Mouse (Mus musculus): ENCODE results near the gene Plxdc1. TPM values are rescaled to one million over a fixed set of nuclear protein-coding genes. Genes with fewer than 3 reads are reported as not detected.

The Plxdc1 gene
- polyA plus RNA-seq, 1 experiment: 0.02 TPM

GRCm38 (mm10) chr11:97928905-97929304 lies 57.3 kb downstream of the Plxdc1 start:
- no peaks in the 10 kb centered on the region for H3K27me3 ChIP-seq (ENCODE audit: control insufficient read depth)
- H3K4me3 ChIP-seq (replicated peaks): no peak overlapping the region
- H3K4me1 ChIP-seq (ENCODE audit: control insufficient read depth): no peaks in the 10 kb centered on the region
- TF ChIP-seq GATA1 (IDR thresholded peaks at IDR 0.05; ENCODE audit: low read length) (no peak), TAL1 (IDR thresholded peaks at IDR 0.05; ENCODE audit: low read length) (no peak)
- H3K9me3 ChIP-seq (ENCODE audit: control insufficient read depth, low read length): no peaks in the 10 kb centered on the region
- H3K36me3 ChIP-seq (ENCODE audit: control insufficient read depth): no peaks in the 10 kb centered on the region

DNA sequence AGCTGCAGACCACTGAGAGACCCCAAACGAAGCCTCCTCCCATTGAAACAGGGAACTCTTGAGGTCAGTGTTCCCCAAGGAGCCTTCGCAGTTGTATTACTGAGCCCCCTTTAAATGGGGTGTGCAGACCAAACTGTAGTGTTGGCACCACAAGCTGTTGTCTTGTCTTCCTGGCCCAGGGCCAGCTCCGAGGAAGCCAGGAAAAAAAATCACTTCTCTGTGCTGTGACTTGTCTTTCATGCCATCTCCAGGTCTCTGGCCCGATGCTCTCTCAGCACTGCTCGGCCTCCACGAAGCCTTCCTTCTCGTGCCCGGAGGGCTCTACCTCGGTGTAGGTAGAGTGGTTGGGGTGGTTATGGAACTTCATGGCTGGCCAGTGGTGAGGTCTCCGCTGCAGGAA lies 62.0 kb downstream of the Plxdc1 start:
- no peak for TF ChIP-seq TAL1 (IDR thresholded peaks at IDR 0.05; ENCODE audit: low read length)
- no peak for TF ChIP-seq GATA1 (IDR thresholded peaks at IDR 0.05; ENCODE audit: low read length)
- Histone ChIP-seq H3K4me1 (ENCODE audit: control insufficient read depth) (no peaks in the 10 kb centered on the region), H3K27me3 (ENCODE audit: control insufficient read depth) (no peaks in the 10 kb centered on the region), H3K36me3 (ENCODE audit: control insufficient read depth) (no peaks in the 10 kb centered on the region), H3K4me3 (replicated peaks) (no peak overlapping the region), H3K9me3 (ENCODE audit: control insufficient read depth, low read length) (no peaks in the 10 kb centered on the region)

DNA sequence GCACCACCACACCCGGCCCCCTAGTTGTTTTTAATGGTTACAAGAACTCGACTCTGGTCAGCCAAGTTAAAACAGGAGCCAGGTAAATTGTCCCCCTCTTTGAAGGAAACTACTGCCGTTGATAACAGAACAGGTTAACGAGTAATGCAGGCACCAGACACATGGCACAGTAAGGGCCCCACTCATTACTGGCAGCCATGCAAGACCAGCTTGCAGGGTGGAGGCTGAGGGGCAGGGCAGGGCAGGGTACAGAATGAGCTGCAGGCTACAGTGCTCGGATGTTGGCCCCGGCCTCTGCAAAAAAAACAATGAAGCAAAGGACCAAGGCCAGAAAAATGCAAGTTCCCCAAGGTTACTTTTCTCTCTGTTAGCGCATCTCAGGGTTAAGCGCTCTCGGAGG lies 62.6 kb downstream of the Plxdc1 start:
- no peaks in the 10 kb centered on the region for H3K9me3 ChIP-seq (ENCODE audit: control insufficient read depth, low read length)
- H3K4me1 ChIP-seq (ENCODE audit: control insufficient read depth): no peaks in the 10 kb centered on the region
- TF ChIP-seq TAL1 (IDR thresholded peaks at IDR 0.05; ENCODE audit: low read length) (no peak), GATA1 (IDR thresholded peaks at IDR 0.05; ENCODE audit: low read length) (no peak)
- no peak overlapping the region for H3K4me3 ChIP-seq (replicated peaks)
- H3K36me3 ChIP-seq (ENCODE audit: control insufficient read depth): no peaks in the 10 kb centered on the region
- H3K27me3 ChIP-seq (ENCODE audit: control insufficient read depth): no peaks in the 10 kb centered on the region

GRCm38 (mm10) chr11:97915974-97916503 lies 70.2 kb downstream of the Plxdc1 start:
- TF ChIP-seq GATA1 (IDR thresholded peaks at IDR 0.05; ENCODE audit: low read length) (no peak), TAL1 (IDR thresholded peaks at IDR 0.05; ENCODE audit: low read length) (no peak)

DNA sequence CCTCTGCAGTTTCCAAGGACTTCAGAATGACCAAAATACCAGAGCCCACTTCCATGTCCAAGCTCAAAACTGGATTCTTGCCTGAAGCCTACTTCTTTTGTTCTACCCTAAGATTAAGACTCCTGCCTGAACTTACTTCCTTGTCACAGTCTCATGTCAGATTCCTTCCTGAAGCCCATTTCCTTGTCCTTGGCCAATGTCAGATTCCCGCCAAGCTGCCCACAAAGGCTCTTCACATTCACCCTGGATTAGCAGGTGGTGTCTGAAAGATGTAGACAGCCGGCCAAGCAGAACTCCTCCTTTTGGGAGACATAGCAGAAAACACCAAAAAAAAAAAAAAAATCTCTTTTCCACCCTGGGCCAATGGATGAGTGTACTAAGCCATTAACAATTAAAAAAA lies 70.8 kb downstream of the Plxdc1 start:
- TF ChIP-seq TAL1 (IDR thresholded peaks at IDR 0.05; ENCODE audit: low read length) (no peak), GATA1 (IDR thresholded peaks at IDR 0.05; ENCODE audit: low read length) (no peak)
- no peak overlapping the region for H3K4me3 ChIP-seq (replicated peaks)
- H3K9me3 ChIP-seq (ENCODE audit: control insufficient read depth, low read length): no peaks in the 10 kb centered on the region
- H3K27me3 ChIP-seq (ENCODE audit: control insufficient read depth): no peaks in the 10 kb centered on the region
- H3K36me3 ChIP-seq (ENCODE audit: control insufficient read depth): no peaks in the 10 kb centered on the region
- no peaks in the 10 kb centered on the region for H3K4me1 ChIP-seq (ENCODE audit: control insufficient read depth)

More at GRCm38 (mm10) chr11:97915974-97916503, 70.2 kb downstream of the Plxdc1 start:
- no peaks in the 10 kb centered on the region for H3K36me3 ChIP-seq (ENCODE audit: control insufficient read depth)
- no peak overlapping the region for H3K4me3 ChIP-seq (replicated peaks)
- H3K4me1 ChIP-seq (ENCODE audit: control insufficient read depth): no peaks in the 10 kb centered on the region
- H3K27me3 ChIP-seq (ENCODE audit: control insufficient read depth): no peaks in the 10 kb centered on the region
- H3K9me3 ChIP-seq (ENCODE audit: control insufficient read depth, low read length): no peaks in the 10 kb centered on the region

DNA sequence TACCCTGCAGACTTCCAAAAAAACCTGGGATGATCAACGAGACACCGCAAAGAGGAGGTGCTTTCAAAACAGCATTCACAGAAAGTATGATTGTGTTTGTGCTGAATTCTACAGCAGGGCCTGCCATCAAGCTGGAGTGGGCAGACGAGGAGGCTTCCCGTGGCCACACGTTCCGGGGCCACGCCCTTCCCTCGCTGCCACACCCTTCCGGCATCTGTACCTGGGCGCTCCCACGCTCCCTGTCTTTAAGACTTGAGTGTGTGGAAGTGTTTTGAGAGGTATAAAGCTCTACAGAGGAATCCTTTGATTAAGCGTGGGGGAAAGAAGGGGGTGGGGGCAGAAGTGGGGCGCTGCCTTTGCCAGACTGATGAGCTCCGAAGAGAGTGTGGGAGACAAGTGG lies 73.1 kb downstream of the Plxdc1 start:
- TF ChIP-seq GATA1 (IDR thresholded peaks at IDR 0.05; ENCODE audit: low read length): no peak
- TF ChIP-seq TAL1 (IDR thresholded peaks at IDR 0.05; ENCODE audit: low read length): no peak
- H3K4me1 ChIP-seq (ENCODE audit: control insufficient read depth): no peaks in the 10 kb centered on the region
- H3K36me3 ChIP-seq (ENCODE audit: control insufficient read depth): no peaks in the 10 kb centered on the region
- H3K27me3 ChIP-seq (ENCODE audit: control insufficient read depth): no peaks in the 10 kb centered on the region
- H3K9me3 ChIP-seq (ENCODE audit: control insufficient read depth, low read length): no peaks in the 10 kb centered on the region
- no peak overlapping the region for H3K4me3 ChIP-seq (replicated peaks)

DNA sequence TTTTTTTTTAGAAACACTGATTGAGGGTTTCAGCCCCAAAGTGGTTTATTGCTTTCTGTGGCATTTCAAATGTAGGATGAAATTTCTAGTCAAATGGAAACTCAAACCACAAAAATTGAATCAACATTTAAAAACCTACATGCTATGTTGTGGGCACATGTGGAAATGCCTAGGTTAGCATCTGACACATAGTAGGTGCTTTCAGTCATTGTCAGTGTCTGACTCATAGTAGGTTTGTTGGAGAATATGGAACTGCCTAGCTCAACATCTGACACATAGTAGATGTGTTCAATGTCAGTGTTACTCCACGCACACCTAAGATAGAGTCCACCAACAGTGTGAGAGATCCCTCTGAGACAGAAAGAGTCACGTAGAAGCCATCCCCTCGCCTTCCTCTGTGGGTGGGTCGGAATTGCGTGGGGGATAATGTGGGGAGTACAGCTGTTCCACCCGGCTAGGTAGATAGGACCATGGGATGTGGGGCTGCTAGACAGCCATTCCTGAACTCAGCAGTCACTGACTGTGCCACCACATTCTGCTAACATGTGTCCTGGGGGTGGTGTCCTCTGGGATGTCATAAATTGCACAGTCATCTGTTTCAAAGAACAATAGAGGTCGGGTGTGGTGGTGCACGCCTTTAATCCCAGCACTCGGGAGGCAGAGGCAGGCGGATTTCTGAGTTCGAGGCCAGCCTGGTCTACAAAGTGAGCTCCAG lies 77.5 kb downstream of the Plxdc1 start:
- H3K36me3 ChIP-seq (ENCODE audit: control insufficient read depth): no peaks in the 10 kb centered on the region

GRCm38 (mm10) chr11:97907935-97908334 lies 78.3 kb downstream of the Plxdc1 start:
- Histone ChIP-seq H3K4me1 (ENCODE audit: control insufficient read depth) (no peaks in the 10 kb centered on the region), H3K36me3 (ENCODE audit: control insufficient read depth) (no peaks in the 10 kb centered on the region), H3K27me3 (ENCODE audit: control insufficient read depth) (no peaks in the 10 kb centered on the region), H3K4me3 (replicated peaks) (no peak overlapping the region), H3K9me3 (ENCODE audit: control insufficient read depth, low read length) (no peaks in the 10 kb centered on the region)
- no peak for TF ChIP-seq GATA1 (IDR thresholded peaks at IDR 0.05; ENCODE audit: low read length)
- no peak for TF ChIP-seq TAL1 (IDR thresholded peaks at IDR 0.05; ENCODE audit: low read length)

More for the DNA sequence above, 77.5 kb downstream of the Plxdc1 start:
- Histone ChIP-seq H3K4me1 (ENCODE audit: control insufficient read depth) (no peaks in the 10 kb centered on the region), H3K9me3 (ENCODE audit: control insufficient read depth, low read length) (no peaks in the 10 kb centered on the region), H3K27me3 (ENCODE audit: control insufficient read depth) (no peaks in the 10 kb centered on the region), H3K4me3 (replicated peaks) (no peak overlapping the region)
- TF ChIP-seq GATA1 (IDR thresholded peaks at IDR 0.05; ENCODE audit: low read length): no peak
- no peak for TF ChIP-seq TAL1 (IDR thresholded peaks at IDR 0.05; ENCODE audit: low read length)

DNA sequence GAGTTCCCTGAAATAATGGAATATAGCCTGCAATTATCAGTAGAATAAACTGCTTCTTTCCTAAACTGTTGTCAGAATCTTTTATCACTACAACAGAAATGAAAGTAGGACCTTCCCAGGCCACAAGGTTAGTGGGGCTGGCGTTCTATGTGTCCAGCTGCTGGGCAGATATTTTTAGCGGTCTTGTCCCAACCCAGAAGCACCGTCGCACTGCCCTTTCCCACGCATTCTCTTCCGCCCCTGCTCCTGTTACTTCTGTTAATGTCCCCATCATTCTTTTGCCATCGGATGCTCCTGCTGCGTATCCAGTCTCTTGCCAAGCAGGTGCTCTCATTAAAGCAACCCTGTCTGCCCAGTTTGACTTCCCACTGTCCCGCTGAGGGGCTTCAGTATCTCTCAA lies 79.3 kb downstream of the Plxdc1 start:
- Histone ChIP-seq H3K36me3 (ENCODE audit: control insufficient read depth) (no peaks in the 10 kb centered on the region), H3K4me1 (ENCODE audit: control insufficient read depth) (no peaks in the 10 kb centered on the region), H3K9me3 (ENCODE audit: control insufficient read depth, low read length) (no peaks in the 10 kb centered on the region), H3K27me3 (ENCODE audit: control insufficient read depth) (no peaks in the 10 kb centered on the region), H3K4me3 (replicated peaks) (no peak overlapping the region)
- no peak for TF ChIP-seq TAL1 (IDR thresholded peaks at IDR 0.05; ENCODE audit: low read length)
- TF ChIP-seq GATA1 (IDR thresholded peaks at IDR 0.05; ENCODE audit: low read length): no peak

Data from erythroblast, embryonic 14.5 days (primary cell).